Mouse (Mus musculus) small intestine, adult 2 months (tissue): ENCODE results near the gene Gdf10. TPM values are rescaled to one million over a fixed set of nuclear protein-coding genes. Genes with fewer than 3 reads are reported as not detected.
A peak's percentile ranks its signal among the peaks of the same experiment; 100 is the strongest.

Experiments
- H3K27ac ChIP-seq: fragments of 200-500 bp; 2 replicates; pipeline ENCODE4 v1.5.1; 2012; ENCODE audit warnings: low read depth, low read length, control low read depth, inconsistent platforms; ENCODE audit not compliant: insufficient read depth
- H3K27me3 ChIP-seq: fragments of 200-500 bp; 2 replicates; pipeline ENCODE4 v1.6.1; 2012; ENCODE audit warnings: mild to moderate bottlenecking, moderate library complexity, low read length, inconsistent platforms; ENCODE audit not compliant: control insufficient read depth, insufficient read depth
- H3K36me3 ChIP-seq: fragments of 200-500 bp; 2 replicates; pipeline ENCODE4 v1.6.1; 2012; ENCODE audit warnings: mild to moderate bottlenecking, low read length, control low read depth, inconsistent platforms; ENCODE audit not compliant: control insufficient read depth, insufficient read depth
- H3K4me1 ChIP-seq: fragments of 200-500 bp; 2 replicates; pipeline ENCODE4 v1.6.1; 2012; ENCODE audit warnings: low read length, inconsistent platforms, mixed read lengths; ENCODE audit not compliant: control insufficient read depth, insufficient read depth, insufficient read length
- H3K4me3 ChIP-seq: fragments of 200-500 bp; 2 replicates; pipeline ENCODE4 v1.5.1; 2012; ENCODE audit warnings: low read depth, mild to moderate bottlenecking, control low read depth, inconsistent platforms, low read length, moderate library complexity
- CTCF ChIP-seq: fragments of 200-500 bp; IDR thresholded peaks from 2 replicates; pipeline ENCODE4 v1.5.1; 2012; ENCODE audit warnings: low read depth, mild to moderate bottlenecking, control low read depth, inconsistent platforms, low read length, moderate library complexity, mixed read lengths; ENCODE audit not compliant: insufficient replicate concordance, insufficient read length; ENCODE audit errors: extremely low read depth
- POLR2A ChIP-seq: fragments of 200-500 bp; IDR thresholded peaks from 2 replicates; pipeline ENCODE4 v1.6.1; 2012; ENCODE audit warnings: low read depth, mild to moderate bottlenecking, control low read depth, inconsistent platforms, low read length, moderate library complexity
- WGBS: fragments of 180-500 bp; shearing (Covaris S2); methylation state at CpG from one replicate; pipeline ENCODE4 v1.1.7; 2018; 5-methylcytosine and 5-hydroxymethylcytosine counted together
- polyA plus RNA-seq: library from polyadenylated mRNA; depleted of rRNA; stranded (reverse); fragments of >200 nt; gene quantifications from 2 replicates; pipeline ENCODE4 v1.2.3, GENCODE M21; 2012

The Gdf10 gene
- polyA plus RNA-seq, 1 experiment = 1.2 TPM

- no peak for TF ChIP-seq POLR2A
- no peak overlapping the region for H3K27ac ChIP-seq
- whole genome bisulfite sequencing = 25% methylated on average over 3 of the region's 3 CpGs
- no peaks in the 10 kb centered on the region for H3K27me3 ChIP-seq
- no peaks in the 10 kb centered on the region for H3K4me1 ChIP-seq
- no peaks in the 10 kb centered on the region for H3K36me3 ChIP-seq
- H3K4me3 ChIP-seq = no peak overlapping the region
Observed at GRCm38 (mm10) chr14:33913727-33914126, 9.7 kb upstream of the Gdf10 start.

GRCm38 (mm10) chr14:33914206-33914605, 9.2 kb upstream of the Gdf10 start:
- H3K4me1 ChIP-seq = no peaks in the 10 kb centered on the region
- no peak for TF ChIP-seq CTCF
- no peak for TF ChIP-seq POLR2A
- 89% methylated on average over 9 of the region's 9 CpGs for WGBS
- H3K36me3 ChIP-seq = no peaks in the 10 kb centered on the region
- no peak overlapping the region for H3K4me3 ChIP-seq
- H3K27ac ChIP-seq = no peak overlapping the region
- H3K27me3 ChIP-seq = no peaks in the 10 kb centered on the region

- Histone ChIP-seq H3K27me3 (peaks cover 10% of the 10 kb centered on the region), H3K4me1 (no peaks in the 10 kb centered on the region), H3K36me3 (no peaks in the 10 kb centered on the region), H3K27ac (no peak overlapping the region), H3K4me3 (no peak overlapping the region)
- 57% methylated on average over 14 of the region's 14 CpGs for WGBS
- no peak for TF ChIP-seq CTCF
- no peak for TF ChIP-seq POLR2A
Observed at GRCm38 (mm10) chr14:33920727-33921559, 2.4 kb upstream of the Gdf10 start.

- TF ChIP-seq POLR2A (no peak), CTCF (no peak)
- Histone ChIP-seq H3K27ac (no peak overlapping the region), H3K27me3 (peaks cover 10% of the 10 kb centered on the region), H3K4me3 (no peak overlapping the region), H3K36me3 (no peaks in the 10 kb centered on the region), H3K4me1 (no peaks in the 10 kb centered on the region)
- WGBS = 23% methylated on average over 8 of the region's 8 CpGs
Observed at GRCm38 (mm10) chr14:33922771-33923167, 618 bp upstream of the Gdf10 start.

GRCm38 (mm10) chr14:33931853-33932252, 8.5 kb downstream of the Gdf10 start:
- no peak for TF ChIP-seq CTCF
- TF ChIP-seq POLR2A = no peak
- Histone ChIP-seq H3K27me3 (no peaks in the 10 kb centered on the region), H3K36me3 (no peaks in the 10 kb centered on the region), H3K4me1 (no peaks in the 10 kb centered on the region), H3K27ac (no peak overlapping the region), H3K4me3 (no peak overlapping the region)
- WGBS = 48% methylated on average over 17 of the region's 17 CpGs

GRCm38 (mm10) chr14:33932935-33933703, 9.7 kb downstream of the Gdf10 start:
- Histone ChIP-seq H3K4me3 (no peak overlapping the region), H3K27ac (no peak overlapping the region), H3K27me3 (no peaks in the 10 kb centered on the region), H3K4me1 (no peaks in the 10 kb centered on the region), H3K36me3 (no peaks in the 10 kb centered on the region)
- TF ChIP-seq CTCF = peak; percentile 32; the same call in 1 of the 2 replicates
- TF ChIP-seq POLR2A = no peak
- WGBS = 59% methylated on average over 10 of the region's 10 CpGs

- Histone ChIP-seq H3K4me3 (no peak overlapping the region), H3K36me3 (no peaks in the 10 kb centered on the region), H3K27ac (no peak overlapping the region), H3K4me1 (no peaks in the 10 kb centered on the region), H3K27me3 (no peaks in the 10 kb centered on the region)
- 36% methylated on average over 5 of the region's 5 CpGs for WGBS
- TF ChIP-seq CTCF (peak; percentile 27; the same call in 1 of the 2 replicates), POLR2A (no peak)
Observed at GRCm38 (mm10) chr14:33933778-33934317, 10.5 kb downstream of the Gdf10 start.
